Mouse (Mus musculus) right cerebral cortex, postnatal 36 days (tissue): ENCODE results near the gene Gm4631.
"Not testable (repeated sequence)": the region's sequence is repeated elsewhere in the genome, so short reads cannot be mapped to it uniquely, and the experiment has no call there.

Experiments
- DNase-seq, 2 experiments: peaks; one replicate each; pipeline ENCODE4 v3.0.0; 2022; ENCODE audit warnings: low spot score in 2 of 2, mixed read lengths in 1 of 2

The Gm4631 gene

GRCm38 (mm10) chr2:175338097-175338496, at the start of gene Gm4631:
TSS of gene Gm4631 (minus strand) at chr2:175338197.
- DNase-seq = not testable (repeated sequence)

- DNase-seq = not testable (repeated sequence)
These were observed 34.1 kb upstream of the Gm4631 start, which contains the start of gene Zfp968 for GRCm38 (mm10) chr2:175372136-175372535. TSS of gene Zfp968 (plus strand) at chr2:175372436.

DNA sequence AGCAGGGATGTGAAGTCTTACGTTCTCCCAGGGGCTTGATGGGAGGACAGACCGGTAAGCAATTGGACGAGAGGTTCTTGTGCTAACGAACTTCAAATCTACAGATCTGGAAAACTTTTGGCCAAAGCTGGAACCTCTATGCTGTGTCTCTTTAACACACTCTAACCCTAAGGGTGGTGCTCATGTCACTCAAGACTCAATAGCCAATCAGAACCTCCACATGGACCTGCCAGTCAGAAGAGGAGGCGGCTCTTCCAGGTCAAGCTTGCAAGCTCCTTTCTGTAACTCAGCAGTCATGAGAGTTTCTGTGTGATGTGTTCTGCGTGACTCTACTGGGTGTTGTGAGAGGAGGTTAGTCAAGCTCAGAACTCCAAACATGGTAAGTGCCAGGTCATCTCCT, 63.2 kb downstream of the Gm4631 start, which contains the start of gene Gm14440:
Gene Gm14440 (plus strand): TSS at position 301 of the 400 bp plus-strand sequence.
- not testable (repeated sequence) for DNase-seq
